Mouse (Mus musculus) gastrocnemius, postnatal 4 days (tissue): ENCODE data around the gene Kcnk16. TPM values are rescaled to one million over a fixed set of nuclear protein-coding genes. Genes with fewer than 3 reads are reported as not detected.

ENCODE experiments used
- DNase-seq, 2 experiments: peaks; one replicate each; pipeline ENCODE4 v3.0.0; 2021 to 2022; ENCODE audit warnings: low spot score in 2 of 2, mixed read lengths in 2 of 2
- total RNA-seq, 2 experiments: library from RNA; stranded (reverse); gene quantifications; 2 replicates each; pipeline ENCODE4 v1.2.3; 2021

The Kcnk16 gene
- total RNA-seq, 2 experiments from 2014 or later: not detected

GRCm38 (mm10) chr14:20233016-20233980, 35.7 kb downstream of the Kcnk16 start:
- no peak for DNase-seq

- no peak for DNase-seq
Measured at GRCm38 (mm10) chr14:20230063-20230491, 38.9 kb downstream of the Kcnk16 start.

GRCm38 (mm10) chr14:20229437-20229836, 39.6 kb downstream of the Kcnk16 start:
- DNase-seq: no peak

GRCm38 (mm10) chr14:20228336-20228735, 40.7 kb downstream of the Kcnk16 start:
- DNase-seq: no peak

DNA sequence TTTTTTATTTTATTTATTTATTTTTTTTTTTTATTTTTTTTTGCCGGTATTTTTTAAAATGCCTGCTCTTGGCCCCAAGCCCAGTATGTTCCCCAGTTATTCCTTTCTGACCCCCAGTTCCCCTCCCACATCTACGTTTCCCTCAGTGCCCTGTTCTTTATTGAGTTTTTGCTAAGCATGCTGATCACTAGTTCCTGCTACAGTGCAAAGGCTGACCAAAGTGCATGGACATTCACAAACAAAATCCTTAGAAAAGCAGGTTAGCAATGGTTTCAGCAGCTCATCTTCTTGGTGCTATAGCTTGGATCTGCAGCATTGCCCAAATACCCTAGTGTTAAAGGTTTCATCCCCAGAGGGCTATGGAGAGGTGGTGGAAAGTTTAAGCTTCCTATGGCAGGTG, 42.0 kb downstream of the Kcnk16 start:
- DNase-seq: no peak

- no peak for DNase-seq
Measured at GRCm38 (mm10) chr14:20226488-20226887, 42.5 kb downstream of the Kcnk16 start.

GRCm38 (mm10) chr14:20225525-20225924, 43.5 kb downstream of the Kcnk16 start:
- DNase-seq: no peak

DNA sequence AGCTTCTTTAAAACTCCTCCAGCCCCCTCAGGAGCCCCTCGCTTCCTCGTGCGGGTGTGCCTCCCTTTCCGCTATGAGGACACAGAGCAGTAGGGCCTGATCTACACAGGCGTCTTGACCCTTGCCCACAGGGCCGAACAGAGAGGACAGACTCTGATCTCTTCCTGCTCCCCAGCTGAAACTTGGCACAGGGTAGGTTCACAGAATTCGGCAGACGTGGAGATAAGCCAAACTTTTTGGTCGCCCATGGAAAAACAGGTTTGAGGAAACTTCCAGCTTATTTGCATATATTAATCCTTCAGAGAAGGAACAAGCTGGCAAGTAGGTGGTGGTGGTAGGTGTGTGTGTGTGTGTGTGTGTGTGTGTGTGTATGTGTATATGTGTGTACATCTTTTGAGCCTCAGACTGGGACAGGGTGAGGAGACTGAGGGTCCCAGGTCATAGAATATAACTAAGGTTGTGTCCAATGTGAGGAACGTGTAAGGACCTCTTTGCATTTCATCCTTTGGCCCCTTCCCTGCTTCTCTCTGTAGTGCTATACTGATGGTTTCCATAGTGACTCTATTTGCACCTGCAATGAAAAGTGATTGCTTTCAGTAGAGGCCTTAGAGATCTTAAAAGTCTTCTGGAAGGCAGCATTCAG, 44.3 kb downstream of the Kcnk16 start:
- no peak for DNase-seq

GRCm38 (mm10) chr14:20224163-20224562, 44.8 kb downstream of the Kcnk16 start:
- no peak for DNase-seq

DNA sequence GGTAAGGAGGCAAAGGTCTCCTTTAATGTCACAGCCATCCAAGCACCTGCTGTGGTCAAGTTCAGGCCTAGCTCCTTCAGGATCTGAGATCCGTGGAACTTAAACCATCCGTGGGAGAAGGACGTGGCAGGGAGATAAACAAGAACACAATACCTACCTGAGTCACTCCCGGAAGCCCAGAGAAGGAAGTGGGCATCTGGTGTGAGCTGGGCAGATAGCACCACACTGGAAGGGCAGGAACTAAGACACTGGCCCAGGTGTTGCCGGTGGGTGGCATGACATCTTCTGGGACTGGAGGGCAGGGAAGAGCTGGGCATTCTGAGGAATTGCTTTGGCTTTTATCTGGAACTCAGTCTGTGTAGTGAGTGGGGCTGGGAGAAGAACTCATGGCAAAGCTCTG, 45.7 kb downstream of the Kcnk16 start:
- DNase-seq: no peak

GRCm38 (mm10) chr14:20221083-20221482, 47.9 kb downstream of the Kcnk16 start:
- DNase-seq: no peak

DNA sequence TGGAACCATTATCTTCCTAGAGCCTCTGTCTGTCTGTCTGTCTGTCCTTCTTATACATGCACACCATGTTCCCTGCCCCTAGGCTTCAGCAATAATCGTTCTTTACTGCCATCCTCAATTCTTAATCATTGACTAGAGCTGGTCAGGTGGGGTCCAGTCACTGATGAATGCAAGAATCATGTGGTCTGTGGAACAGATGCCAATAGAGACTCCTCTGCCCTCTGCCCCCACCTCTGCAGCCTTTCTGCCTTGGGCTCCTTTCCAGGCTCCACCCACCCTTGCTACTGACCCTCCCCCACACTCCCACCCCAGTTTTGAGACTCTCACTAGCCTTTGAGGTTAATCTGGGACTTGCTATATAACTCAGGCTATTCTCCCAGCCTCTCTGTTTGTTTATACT, 49.1 kb downstream of the Kcnk16 start:
- DNase-seq: no peak

DNA sequence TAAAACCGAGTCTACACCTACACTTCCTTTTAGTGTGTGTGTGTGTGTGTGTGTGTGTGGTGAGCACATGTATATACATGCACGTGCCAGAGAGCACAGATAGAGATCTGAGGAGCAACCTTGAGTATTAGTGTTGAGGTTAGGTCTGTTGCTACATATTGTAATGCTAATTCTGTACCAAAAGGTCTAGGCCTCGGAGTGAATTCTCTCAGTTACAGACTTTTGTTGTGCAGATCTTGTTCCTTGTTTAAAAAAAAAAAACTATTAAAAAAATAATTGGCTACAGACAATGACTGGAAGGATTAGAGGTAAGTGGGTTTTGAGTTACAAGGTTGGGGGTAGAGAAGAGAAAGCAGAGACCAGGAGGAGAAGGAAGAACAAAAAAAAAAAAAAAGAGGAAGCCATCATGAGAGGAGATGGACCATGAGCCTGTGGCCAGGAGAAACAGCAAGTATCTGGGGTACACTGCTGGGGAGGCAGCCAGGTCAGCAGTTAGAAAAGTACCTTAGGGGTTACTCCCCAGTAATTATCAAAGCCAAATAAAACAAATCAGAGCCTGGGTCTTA, 51.6 kb downstream of the Kcnk16 start:
- DNase-seq: no peak

DNA sequence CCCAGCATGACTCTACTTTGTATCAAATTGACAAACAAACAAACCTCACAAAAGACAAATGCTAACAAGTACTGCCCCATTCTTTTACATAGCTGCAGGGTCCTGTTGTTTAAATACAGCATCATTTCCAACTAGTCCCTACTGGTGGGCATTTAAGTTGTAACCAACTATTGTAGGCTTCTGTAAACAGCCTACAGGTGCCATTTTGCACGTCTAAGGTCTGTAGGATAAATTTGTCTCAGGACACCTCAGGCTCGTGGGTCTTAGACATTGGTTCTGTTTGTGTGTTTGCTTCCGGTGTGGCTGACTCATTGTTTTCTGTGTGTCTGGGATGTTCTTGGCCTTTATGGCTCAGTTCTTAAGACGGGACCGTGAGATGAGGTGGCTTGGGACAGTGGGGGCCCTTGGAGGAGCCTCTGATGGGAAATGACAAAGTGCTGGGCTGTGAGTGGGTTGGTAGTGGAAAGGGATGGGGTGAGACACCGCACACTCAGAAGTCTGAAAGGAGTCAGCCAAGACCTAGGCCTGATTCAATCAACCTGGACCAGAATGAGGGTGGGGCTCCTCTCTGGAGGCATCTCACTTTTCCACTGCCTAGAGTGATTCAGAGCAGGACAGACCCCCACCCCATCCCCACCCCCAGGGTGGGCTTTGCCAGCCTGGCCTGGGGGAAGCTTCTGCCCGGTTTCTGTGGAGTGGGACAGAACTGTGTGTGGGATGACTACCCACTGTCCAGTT, 52.3 kb downstream of the Kcnk16 start:
- DNase-seq: no peak

GRCm38 (mm10) chr14:20215826-20216225, 53.2 kb downstream of the Kcnk16 start:
- DNase-seq: no peak

GRCm38 (mm10) chr14:20214125-20214524, 54.9 kb downstream of the Kcnk16 start:
- no peak for DNase-seq

- DNase-seq: no peak
Measured at GRCm38 (mm10) chr14:20211754-20212601, 57.0 kb downstream of the Kcnk16 start.
